Mouse (Mus musculus) G1E (cell line): ENCODE results near the gene Tpt1.

Experiments
- CTCF ChIP-seq: IDR thresholded peaks from 2 replicates; pipeline ENCODE4 v1.5.1; 2012; ENCODE audit warnings: low read depth, low read length, inconsistent platforms, mixed read lengths
- GATA1 ChIP-seq: IDR thresholded peaks from 2 replicates; pipeline ENCODE4 v1.6.1; 2012; ENCODE audit warnings: borderline replicate concordance, low read length, inconsistent platforms, mixed read lengths
- GATA2 ChIP-seq: IDR thresholded peaks from 2 replicates; pipeline ENCODE4 v1.6.1; 2012; ENCODE audit warnings: low read depth, low read length, inconsistent platforms, borderline replicate concordance
- POLR2AphosphoS5 ChIP-seq: IDR thresholded peaks from 2 replicates; pipeline ENCODE4 v1.6.1; 2012; ENCODE audit warnings: low read depth, low read length, inconsistent platforms; ENCODE audit not compliant: insufficient replicate concordance
- TAL1 ChIP-seq: conservative IDR thresholded peaks from 2 replicates; pipeline ENCODE4 v1.6.1; 2012; ENCODE audit warnings: low read depth, low read length, inconsistent platforms, mixed read lengths

DNA sequence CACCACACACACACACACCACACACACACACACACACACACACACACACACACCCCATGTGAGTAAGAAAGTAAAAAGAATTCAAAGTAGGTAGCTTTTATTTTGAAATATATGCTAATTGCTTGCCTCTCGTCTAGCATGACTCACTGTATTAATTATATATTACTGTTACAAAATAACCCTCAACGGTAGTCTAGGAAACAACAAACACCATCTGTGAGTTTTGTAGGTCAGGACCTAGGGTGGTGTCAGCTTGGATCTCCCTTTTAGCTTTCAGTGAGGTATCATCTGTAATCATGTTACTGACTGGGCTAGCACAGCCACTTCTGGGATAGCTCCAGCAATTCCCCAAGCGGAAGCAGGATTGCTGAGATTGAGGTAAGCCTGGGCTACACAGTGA is 32.4 kb downstream of the Tpt1 start:
- no peak for TF ChIP-seq CTCF
- no peak for TF ChIP-seq TAL1
- TF ChIP-seq POLR2AphosphoS5, result no peak
- no peak for TF ChIP-seq GATA1
- TF ChIP-seq GATA2, result no peak
